Mouse (Mus musculus) forebrain, embryonic 14.5 days (tissue): ENCODE results near the gene Lipt1. TPM values are rescaled to one million over a fixed set of nuclear protein-coding genes. Genes with fewer than 3 reads are reported as not detected.
A peak's percentile ranks its signal among the peaks of the same experiment; 100 is the strongest.

Experiments used
- ATAC-seq: fragments of 200-750 bp; cut with Nextera tagmentation; 2 replicates; pipeline ENCODE4 v1.8.0; 2017; ENCODE audit warnings: mild to moderate bottlenecking, moderate library complexity
- DNase-seq: peaks from one replicate; pipeline ENCODE4 v3.0.0-alpha.2; 2015; ENCODE audit warnings: low spot score
- H3K27ac ChIP-seq: fragments of 300-500 bp; sonication (generic); 2 replicates; pipeline ENCODE4 v1.5.1; 2014; ENCODE audit warnings: low read depth, mild to moderate bottlenecking, control low read depth, low read length, moderate library complexity
- H3K27me3 ChIP-seq: fragments of 300-500 bp; sonication (generic); replicated peaks from 2 replicates; pipeline ENCODE4 v1.6.1; 2014; ENCODE audit warnings: low read length, control low read depth, mixed read lengths; ENCODE audit not compliant: control insufficient read depth, insufficient read depth
- H3K36me3 ChIP-seq: fragments of 300-500 bp; sonication (generic); 2 replicates; pipeline ENCODE4 v1.6.1; 2014; ENCODE audit warnings: low read length, control low read depth; ENCODE audit not compliant: control insufficient read depth, insufficient read depth
- H3K4me1 ChIP-seq: fragments of 300-500 bp; sonication (generic); 2 replicates; pipeline ENCODE4 v1.6.1; 2014; ENCODE audit warnings: antibody characterized with exemption, low read length, control low read depth; ENCODE audit not compliant: control insufficient read depth, insufficient read depth
- H3K4me2 ChIP-seq: fragments of 300-500 bp; sonication (generic); 2 replicates; pipeline ENCODE4 v1.6.1; 2014; ENCODE audit warnings: mild to moderate bottlenecking, control low read depth, low read length
- H3K4me3 ChIP-seq: fragments of 300-500 bp; sonication (generic); 2 replicates; pipeline ENCODE4 v1.5.1; 2014; ENCODE audit warnings: low read depth, low read length, control low read depth
- H3K9ac ChIP-seq: fragments of 300-500 bp; sonication (generic); 2 replicates; pipeline ENCODE4 v1.6.1; 2014; ENCODE audit warnings: mild to moderate bottlenecking, low read length, control low read depth, moderate library complexity
- H3K9me3 ChIP-seq: fragments of 300-500 bp; sonication (generic); replicated peaks from 2 replicates; pipeline ENCODE4 v1.6.1; 2016; ENCODE audit warnings: low read length, control low read depth, mixed read lengths; ENCODE audit not compliant: control insufficient read depth
- WGBS: fragments of 180-500 bp; shearing (Covaris S2); extraction: QIAGEN DNeasy Blood & Tissue Kit; methylation state at CpG from one replicate; pipeline ENCODE4 v1.1.7; 2014; 5-methylcytosine and 5-hydroxymethylcytosine counted together
- polyA plus RNA-seq: library from polyadenylated mRNA; unstranded; fragments of >200 nt; fragmentation: Nextera tagmentation; extraction: Ambion mirVana; gene quantifications from 2 replicates; pipeline ENCODE4 v1.2.1, GENCODE M21; 2014

Gene Lipt1
- polyA plus RNA-seq, 1 experiment from 2014 or later = 8.8 TPM

DNA sequence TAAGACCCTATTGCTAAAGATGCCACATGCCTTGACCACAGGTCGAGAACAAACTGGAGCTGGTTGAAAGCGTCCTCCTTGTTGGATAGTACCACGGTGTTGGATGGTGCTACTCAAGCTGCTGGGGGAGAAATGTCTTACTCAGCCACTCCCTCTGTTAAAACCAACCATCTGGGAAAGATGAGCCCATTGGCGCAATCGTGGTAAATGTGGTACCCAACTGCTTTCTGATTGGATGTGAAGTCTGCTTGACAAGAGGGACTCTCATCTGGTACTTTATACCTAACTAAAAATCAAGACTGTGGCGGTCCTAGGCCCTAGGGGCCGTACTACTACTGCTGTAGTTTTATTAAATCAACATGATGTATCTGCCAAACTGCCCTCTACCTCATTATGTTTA, 17.7 kb downstream of the Lipt1 start:
- DNase-seq (no peak), ATAC-seq (no peak)
- H3K4me2 ChIP-seq = peak overlapping the region; percentile 72
- peak overlapping the region; percentile 67; the same call in 1 of the 2 replicates for H3K4me3 ChIP-seq
- no peaks in the 10 kb centered on the region for H3K27me3 ChIP-seq
- H3K9me3 ChIP-seq = no peaks in the 10 kb centered on the region
- no peak overlapping the region for H3K9ac ChIP-seq
- H3K36me3 ChIP-seq = peaks cover 11% of the 10 kb centered on the region; the same call in 1 of the 2 replicates
- no peak overlapping the region for H3K27ac ChIP-seq
- H3K4me1 ChIP-seq = peaks cover 11% of the 10 kb centered on the region
- WGBS = 85% methylated on average over 7 of the region's 7 CpGs

DNA sequence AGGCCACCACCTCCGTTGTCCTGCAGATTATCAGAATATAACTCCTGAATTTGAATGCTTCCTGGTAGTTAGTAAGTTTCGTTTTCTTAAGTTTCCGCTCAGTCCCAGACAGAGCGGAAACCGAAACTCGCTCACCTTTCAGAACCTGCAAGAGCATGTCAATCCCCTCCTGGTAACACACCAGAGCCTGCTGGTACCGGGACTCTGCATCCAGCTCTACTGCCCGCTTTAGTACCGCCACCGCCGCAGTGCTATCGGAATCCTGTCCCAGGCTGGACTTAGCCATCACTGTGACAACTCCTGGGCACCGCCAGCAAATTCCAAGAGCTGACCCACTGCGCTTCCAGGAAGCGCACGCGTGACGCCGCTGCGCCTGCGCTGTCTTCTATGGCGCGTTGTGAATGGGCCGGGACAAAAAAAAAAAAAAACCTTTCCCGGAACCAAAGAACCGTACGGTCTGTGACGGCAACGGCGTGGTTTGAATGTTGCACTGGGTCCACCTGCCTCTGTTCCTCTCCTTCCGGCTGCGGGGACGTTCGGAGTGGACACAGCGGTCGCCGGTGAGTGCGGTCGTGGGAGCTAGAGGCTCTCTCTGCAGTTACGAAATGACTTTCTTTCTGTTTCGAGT, 18.6 kb downstream of the Lipt1 start, which contains the start of the genes Mitd1 and Mrpl30:
Mitd1 (minus strand) TSS at position 387 of the 628 bp plus-strand sequence.
Mrpl30 (plus strand) TSS at position 453 of the 628 bp plus-strand sequence.
- Histone ChIP-seq H3K4me1 (peaks cover 11% of the 10 kb centered on the region), H3K9me3 (no peaks in the 10 kb centered on the region), H3K4me3 (peak within 1 kb of the TSS; percentile 67), H3K4me2 (peak within 1 kb of the TSS; percentile 72), H3K27me3 (no peaks in the 10 kb centered on the region), H3K36me3 (peaks cover 18% of the 10 kb centered on the region), H3K27ac (no peak within 1 kb of the TSS; the same call in 1 of the 2 replicates), H3K9ac (peak within 1 kb of the TSS; percentile 77)
- WGBS = under 1% methylated on average over 41 of the region's 41 CpGs
- DNase-seq (peak; percentile 94), ATAC-seq (peak; percentile 95)

DNA sequence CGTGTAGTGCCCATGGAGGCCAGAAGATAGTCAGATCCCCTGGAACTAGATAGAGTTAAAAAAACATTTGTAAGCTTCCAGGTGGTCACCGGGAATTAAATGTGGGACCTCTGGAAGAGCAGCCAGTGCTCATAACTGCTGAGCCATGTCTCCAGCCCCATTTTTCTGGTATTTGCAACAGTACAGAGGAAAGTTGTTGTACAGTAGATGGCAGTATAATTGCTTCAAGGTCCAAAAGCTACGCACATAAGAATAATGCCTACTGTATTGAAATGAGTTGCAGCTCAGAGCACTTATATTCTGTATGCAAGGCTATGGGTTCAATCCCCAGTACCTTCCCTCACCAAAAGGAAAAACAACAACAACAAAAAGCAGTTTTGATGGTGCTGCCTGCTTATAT, 19.9 kb downstream of the Lipt1 start:
- H3K27ac ChIP-seq = no peak overlapping the region
- H3K36me3 ChIP-seq = peaks cover 30% of the 10 kb centered on the region
- peak overlapping the region; percentile 72 for H3K4me2 ChIP-seq
- H3K4me3 ChIP-seq = peak overlapping the region; percentile 67
- 70% methylated on average over 3 of the region's 3 CpGs for WGBS
- no peaks in the 10 kb centered on the region for H3K9me3 ChIP-seq
- ATAC-seq = no peak
- peaks cover 11% of the 10 kb centered on the region for H3K4me1 ChIP-seq
- no peaks in the 10 kb centered on the region for H3K27me3 ChIP-seq
- no peak overlapping the region for H3K9ac ChIP-seq
- peak; percentile 45 for DNase-seq

DNA sequence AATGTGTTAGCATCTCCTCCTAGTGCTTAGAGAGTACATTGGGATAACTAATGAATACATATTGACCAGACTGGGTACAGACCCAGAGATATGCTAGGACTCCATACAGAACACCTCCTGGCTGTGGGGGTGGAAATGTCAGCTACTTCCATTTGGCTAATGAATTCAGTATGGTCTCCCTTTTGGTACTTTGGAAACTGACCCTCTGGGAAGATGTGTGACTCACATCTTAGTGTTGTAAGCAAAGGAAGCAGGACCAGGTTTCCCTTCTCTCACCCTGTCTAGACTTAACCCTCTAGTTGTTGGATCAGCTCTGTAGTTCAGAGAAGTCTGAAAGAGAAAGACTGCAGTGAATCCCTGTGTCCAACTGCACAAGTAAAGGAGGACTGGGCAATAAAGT, 23.1 kb downstream of the Lipt1 start:
- Histone ChIP-seq H3K36me3 (peaks cover 57% of the 10 kb centered on the region), H3K9me3 (no peaks in the 10 kb centered on the region), H3K4me1 (peaks cover 8% of the 10 kb centered on the region), H3K27ac (no peak overlapping the region), H3K9ac (no peak overlapping the region), H3K4me3 (no peak overlapping the region), H3K4me2 (no peak overlapping the region), H3K27me3 (no peaks in the 10 kb centered on the region)
- DNase-seq (no peak), ATAC-seq (no peak)

- DNase-seq (no peak), ATAC-seq (no peak)
- Histone ChIP-seq H3K4me3 (no peak overlapping the region), H3K36me3 (peaks cover 47% of the 10 kb centered on the region), H3K9me3 (no peaks in the 10 kb centered on the region), H3K27ac (no peak overlapping the region), H3K4me1 (no peaks in the 10 kb centered on the region), H3K9ac (no peak overlapping the region), H3K4me2 (no peak overlapping the region), H3K27me3 (no peaks in the 10 kb centered on the region)
- 88% methylated on average over 4 of the region's 4 CpGs for WGBS
Measured at GRCm38 (mm10) chr1:37899816-37900215, 28.3 kb downstream of the Lipt1 start.

GRCm38 (mm10) chr1:37900288-37900687, 28.8 kb downstream of the Lipt1 start:
- no peak overlapping the region for H3K4me3 ChIP-seq
- H3K9ac ChIP-seq = no peak overlapping the region
- no peak overlapping the region for H3K27ac ChIP-seq
- no peaks in the 10 kb centered on the region for H3K4me1 ChIP-seq
- no peaks in the 10 kb centered on the region for H3K9me3 ChIP-seq
- H3K4me2 ChIP-seq = no peak overlapping the region
- ATAC-seq (no peak), DNase-seq (no peak)
- H3K27me3 ChIP-seq = no peaks in the 10 kb centered on the region
- WGBS = 60% methylated on average over 6 of the region's 6 CpGs
- peaks cover 42% of the 10 kb centered on the region for H3K36me3 ChIP-seq

DNA sequence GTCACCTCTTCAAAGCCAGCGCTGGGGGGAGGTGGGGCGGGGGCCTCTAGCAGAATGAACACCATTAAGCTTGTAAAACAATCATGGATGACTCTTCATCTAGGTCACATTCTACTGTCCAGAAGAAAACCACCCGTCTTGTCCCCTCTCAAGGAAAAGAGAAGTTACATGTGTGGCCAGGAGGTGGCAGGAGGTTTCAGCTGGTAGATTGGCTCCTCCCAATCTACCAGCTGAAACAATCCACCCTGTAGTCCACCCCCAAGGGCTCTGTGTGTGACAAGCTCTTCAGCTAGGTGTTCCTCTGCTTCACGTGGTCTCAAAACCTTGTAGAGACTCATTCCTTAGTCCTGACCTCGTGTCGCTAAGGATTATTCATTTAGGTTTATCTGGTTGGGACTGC, 31.6 kb downstream of the Lipt1 start:
- no peak overlapping the region for H3K4me3 ChIP-seq
- WGBS = 34% methylated on average over 6 of the region's 6 CpGs
- no peaks in the 10 kb centered on the region for H3K4me1 ChIP-seq
- H3K27ac ChIP-seq = no peak overlapping the region
- H3K9ac ChIP-seq = no peak overlapping the region
- no peaks in the 10 kb centered on the region for H3K9me3 ChIP-seq
- peak; percentile 23 for DNase-seq
- peaks cover 18% of the 10 kb centered on the region for H3K36me3 ChIP-seq
- H3K27me3 ChIP-seq = no peaks in the 10 kb centered on the region
- no peak for ATAC-seq
- H3K4me2 ChIP-seq = no peak overlapping the region

- H3K4me3 ChIP-seq = no peak overlapping the region
- WGBS = 75% methylated on average over 2 of the region's 2 CpGs
- H3K4me2 ChIP-seq = no peak overlapping the region
- H3K4me1 ChIP-seq = no peaks in the 10 kb centered on the region
- H3K36me3 ChIP-seq = no peaks in the 10 kb centered on the region
- H3K9me3 ChIP-seq = no peaks in the 10 kb centered on the region
- no peak overlapping the region for H3K9ac ChIP-seq
- DNase-seq (no peak), ATAC-seq (no peak)
- no peak overlapping the region for H3K27ac ChIP-seq
- no peaks in the 10 kb centered on the region for H3K27me3 ChIP-seq
Measured at GRCm38 (mm10) chr1:37912751-37913150, 41.2 kb downstream of the Lipt1 start.

- Histone ChIP-seq H3K4me2 (no peak within 1 kb of the TSS), H3K4me3 (no peak within 1 kb of the TSS), H3K27me3 (no peaks in the 10 kb centered on the region), H3K36me3 (no peaks in the 10 kb centered on the region), H3K9me3 (no peaks in the 10 kb centered on the region), H3K27ac (no peak within 1 kb of the TSS), H3K4me1 (no peaks in the 10 kb centered on the region), H3K9ac (no peak within 1 kb of the TSS)
- 42% methylated on average over 5 of the region's 5 CpGs for WGBS
- ATAC-seq (no peak), DNase-seq (no peak)
Measured at GRCm38 (mm10) chr1:37916393-37916792, 44.9 kb downstream of the Lipt1 start, which contains the start of gene Lyg2. Lyg2 (minus strand) TSS chr1:37916493.
